Comparison of ENCODE assay signal across 36 mouse cellular contexts in genomic region chr10:62093903-62094302, GRCm38 (mm10). TPM values are rescaled to one million over a fixed set of nuclear protein-coding genes. Genes with fewer than 3 reads are reported as not detected.
"Had no signal": no experiment of that assay in that cellular context is flagged by ENCODE, and none has a peak within 500 bp of the region (broad histone marks: within the 10 kb centered on the region; RNA-seq: fewer than 3 reads in every experiment).

No protein-coding gene starts in this region.

- H3K9me3 ChIP-seq: heart, embryonic 13.5 days; heart, embryonic 15.5 days; hindbrain, embryonic 10.5 days; hindbrain, embryonic 12.5 days; intestine, embryonic 15.5 days; limb, embryonic 13.5 days; limb, embryonic 15.5 days; liver, embryonic 12.5 days had no signal

- H3K4me3 ChIP-seq: heart, embryonic 13.5 days; heart, embryonic 15.5 days; hindbrain, embryonic 10.5 days; hindbrain, embryonic 12.5 days; intestine, embryonic 15.5 days; layer of hippocampus, adult 2 months; limb, embryonic 13.5 days; limb, embryonic 15.5 days; liver, embryonic 12.5 days had no signal

- DNase-seq: gastrocnemius, postnatal 10 days; gastrocnemius, postnatal 25 days; heart, adult 18-20 months; heart, postnatal 14 days; heart, postnatal 36 days; kidney, adult 18-20 months; kidney, postnatal 10 days; kidney, postnatal 4 days; left cerebral cortex, postnatal 4 days had no signal

- H3K27me3 ChIP-seq: heart, embryonic 15.5 days; hindbrain, embryonic 12.5 days; intestine, embryonic 15.5 days; limb, embryonic 13.5 days; limb, embryonic 15.5 days; liver, embryonic 12.5 days had no signal

- ATAC-seq: hindbrain, embryonic 16.5 days; inflammation-experienced regulatory T-cells, adult 6 months; intestine, embryonic 15.5 days; intestine, postnatal 0 days; liver, embryonic 12.5 days had no signal

- H3K36me3 ChIP-seq: heart, embryonic 13.5 days; heart, embryonic 15.5 days; hindbrain, embryonic 10.5 days; hindbrain, embryonic 12.5 days; intestine, embryonic 15.5 days; limb, embryonic 13.5 days; limb, embryonic 15.5 days; liver, embryonic 12.5 days had no signal

- H3K4me2 ChIP-seq: heart, embryonic 11.5 days; heart, embryonic 13.5 days; heart, embryonic 15.5 days; hindbrain, embryonic 12.5 days; hindbrain, embryonic 14.5 days; intestine, embryonic 15.5 days; limb, embryonic 13.5 days; limb, embryonic 15.5 days; liver, embryonic 12.5 days had no signal

- H3K4me1 ChIP-seq: heart, embryonic 15.5 days; intestine, embryonic 15.5 days; liver, embryonic 12.5 days had no signal

- H3K9ac ChIP-seq: heart, embryonic 13.5 days; heart, embryonic 15.5 days; hindbrain, embryonic 12.5 days; hindbrain, embryonic 14.5 days; intestine, embryonic 15.5 days; limb, embryonic 13.5 days; limb, embryonic 15.5 days; liver, embryonic 12.5 days had no signal

- H3K27ac ChIP-seq: heart, embryonic 13.5 days; heart, embryonic 15.5 days; hindbrain, embryonic 10.5 days; hindbrain, embryonic 12.5 days; hindbrain, embryonic 14.5 days; intestine, embryonic 15.5 days; layer of hippocampus, adult 2 months; limb, embryonic 13.5 days; limb, embryonic 15.5 days; liver, embryonic 12.5 days had no signal

RNA-seq across cellular contexts. Expression of gene Neurog3, which starts 39.0 kb away (rescaled TPM):
- total RNA-seq: gastrocnemius, adult 18-20 months; gastrocnemius, postnatal 10 days; gastrocnemius, postnatal 25 days; gastrocnemius, postnatal 4 days; granulocyte monocyte progenitor cell, adult 5-6 weeks; heart, adult 18-20 months; heart, postnatal 14 days; heart, postnatal 36 days; layer of hippocampus, adult 2 months; layer of hippocampus, postnatal 10 days; layer of hippocampus, postnatal 25 days; left cerebral cortex, adult 8-10 months; left cerebral cortex, postnatal 10 days; left cerebral cortex, postnatal 25 days; left cerebral cortex, postnatal 4 days; liver, adult 2 months had no signal
- polyA plus RNA-seq: heart, embryonic 13.5 days; heart, embryonic 15.5 days; heart, postnatal 0 days; hindbrain, embryonic 14.5 days; hindbrain, embryonic 16.5 days; inflammation-experienced regulatory T-cells, adult 6 months; kidney, embryonic 14.5 days; kidney, embryonic 16.5 days; limb, embryonic 11.5 days; limb, embryonic 13.5 days; limb, embryonic 15.5 days; liver, adult 2 months; liver, embryonic 12.5 days had no signal

RNA-seq across cellular contexts. Expression of gene Fam241b, which starts 49.8 kb away (rescaled TPM):
- total RNA-seq: granulocyte monocyte progenitor cell, adult 5-6 weeks had no signal
